Mouse (Mus musculus) heart, adult 9 months (tissue): ENCODE measurements at regions not wholly inside any gene's neighbourhood (a gene's known extent, or its start where the extent isn't known, plus 50 kb on each side); places are given as distances from the start of the nearest gene placed in this dataset.
"Not testable (repeated sequence)": the region's sequence is repeated elsewhere in the genome, so short reads cannot be mapped to it uniquely, and the experiment has no call there.

Experiments
- DNase-seq, 2 experiments: peaks; one replicate each; pipeline ENCODE4 v3.0.0; 2022; ENCODE audit warnings: low spot score in 2 of 2

GRCm38 (mm10) chrX:103250961-103251360 is 64.5 kb upstream of the Nap1l2 start:
- DNase-seq, result no peak

- DNase-seq, result not testable (repeated sequence)
Measured at GRCm38 (mm10) chrX:103251478-103251877, 65.0 kb upstream of the Nap1l2 start.

- DNase-seq, result not testable (repeated sequence)
Measured at GRCm38 (mm10) chrX:103252056-103252850, 65.8 kb upstream of the Nap1l2 start.

- DNase-seq, result no peak
Measured at GRCm38 (mm10) chrX:103252881-103253280, 66.4 kb upstream of the Nap1l2 start.

GRCm38 (mm10) chrX:103254867-103255266 is 66.3 kb upstream of the Cdx4 start:
- DNase-seq, result no peak

- DNase-seq, result peak in 1 of 2 experiments; percentile 8
Measured at GRCm38 (mm10) chrX:103259882-103260281, 61.3 kb upstream of the Cdx4 start.
